Mouse (Mus musculus) MEL (cell line): Measurements from ENCODE around the gene Samm50. TPM values are rescaled to one million over a fixed set of nuclear protein-coding genes. Genes with fewer than 3 reads are reported as not detected.

Source experiments
- DNase-seq: peaks from one replicate; pipeline ENCODE4 v3.0.0; 2011; ENCODE audit warnings: low read depth, low spot score
- H3K27ac ChIP-seq: 2 replicates; pipeline ENCODE4 v1.5.1; 2012; ENCODE audit warnings: low read depth, mild to moderate bottlenecking, control low read depth, low read length, moderate library complexity; ENCODE audit not compliant: control insufficient read depth
- H3K27me3 ChIP-seq, 2 experiments: fragments of 150-350 bp in 1 of 2; sonication (generic) in 1 of 2; 2 replicates each; pipeline ENCODE4 v1.6.1; 2012; ENCODE audit warnings: low read length in 2 of 2, mild to moderate bottlenecking in 2 of 2, improper control_type of control experiment in 1 of 2, moderate library complexity in 1 of 2; ENCODE audit not compliant: insufficient read depth in 2 of 2, control insufficient read depth in 1 of 2
- H3K36me3 ChIP-seq, 2 experiments: 2 replicates each; pipeline ENCODE4 v1.6.1; 2012 to 2014; ENCODE audit warnings: low read length in 2 of 2, improper control_type of control experiment in 1 of 2, inconsistent platforms in 1 of 2, mild to moderate bottlenecking in 1 of 2; ENCODE audit not compliant: insufficient read depth in 2 of 2, control insufficient read depth in 1 of 2
- H3K4me1 ChIP-seq, 2 experiments: fragments of 150-350 bp in 1 of 2; sonication (generic) in 1 of 2; 2 replicates each; pipeline ENCODE4 v1.6.1; 2012; ENCODE audit warnings: low read length in 2 of 2, improper control_type of control experiment in 1 of 2, mild to moderate bottlenecking in 1 of 2; ENCODE audit not compliant: insufficient read depth in 2 of 2, control insufficient read depth in 1 of 2
- H3K4me3 ChIP-seq, 2 experiments: fragments of 150-350 bp in 1 of 2; sonication (generic) in 1 of 2; 2 replicates each; pipeline ENCODE4 v1.5.1; 2012; ENCODE audit warnings: low read depth in 2 of 2, low read length in 2 of 2, mild to moderate bottlenecking in 2 of 2, moderate library complexity in 2 of 2, control low read depth in 1 of 2, improper control_type of control experiment in 1 of 2; ENCODE audit not compliant: control insufficient read depth in 1 of 2, insufficient read depth in 1 of 2
- H3K79me2 ChIP-seq: 2 replicates; pipeline ENCODE4 v1.6.1; 2012; ENCODE audit warnings: mild to moderate bottlenecking, low read length, moderate library complexity; ENCODE audit not compliant: control insufficient read depth, poor library complexity, insufficient read depth
- H3K9ac ChIP-seq: 2 replicates; pipeline ENCODE4 v1.6.1; 2012; ENCODE audit warnings: low read depth, mild to moderate bottlenecking, control low read depth, low read length, moderate library complexity; ENCODE audit not compliant: control insufficient read depth, poor library complexity, severe bottlenecking
- H3K9me3 ChIP-seq: fragments of 150-350 bp; sonication (generic); replicated peaks from 2 replicates; pipeline ENCODE4 v1.6.1; 2012; ENCODE audit warnings: mild to moderate bottlenecking, low read length, improper control_type of control experiment, moderate library complexity; ENCODE audit not compliant: insufficient read depth
- BHLHE40 ChIP-seq: IDR thresholded peaks from 2 replicates; pipeline ENCODE4 v1.6.1; 2012; ENCODE audit warnings: low read depth, mild to moderate bottlenecking, inconsistent platforms, low read length, improper control_type of control experiment, borderline replicate concordance
- CHD1 ChIP-seq: IDR thresholded peaks from 2 replicates; pipeline ENCODE4 v1.6.1; 2012; ENCODE audit warnings: low read depth, mild to moderate bottlenecking, inconsistent platforms, low read length, improper control_type of control experiment
- CHD2 ChIP-seq: IDR thresholded peaks from 2 replicates; pipeline ENCODE4 v1.6.1; 2011; ENCODE audit warnings: low read length, improper control_type of control experiment
- CTCF ChIP-seq, 3 experiments: IDR thresholded peaks in 2 of 3; conservative IDR thresholded peaks in 1 of 3; 2 replicates each; pipeline ENCODE4 v1.5.1; 2011 to 2012; ENCODE audit warnings: low read length in 3 of 3, low read depth in 2 of 3, mild to moderate bottlenecking in 2 of 3, improper control_type of control experiment in 1 of 3, inconsistent platforms in 1 of 3, mixed read lengths in 1 of 3, moderate library complexity in 1 of 3; ENCODE audit not compliant: control insufficient read depth in 1 of 3, insufficient read depth in 1 of 3, poor library complexity in 1 of 3, severe bottlenecking in 1 of 3
- E2F4 ChIP-seq: IDR thresholded peaks from 2 replicates; pipeline ENCODE4 v1.6.1; 2011; ENCODE audit warnings: low read depth, low read length, improper control_type of control experiment, borderline replicate concordance
- ELF1 ChIP-seq: IDR thresholded peaks from 2 replicates; pipeline ENCODE4 v1.6.1; 2014; ENCODE audit warnings: low read depth, mild to moderate bottlenecking, inconsistent platforms, low read length, improper control_type of control experiment, moderate library complexity
- EP300 ChIP-seq, 2 experiments: IDR thresholded peaks; 2 replicates each; pipeline ENCODE4 v1.6.1; 2011; ENCODE audit warnings: improper control_type of control experiment in 2 of 2, low read length in 2 of 2, low read depth in 1 of 2, mild to moderate bottlenecking in 1 of 2
- ETS1 ChIP-seq: IDR thresholded peaks from 2 replicates; pipeline ENCODE4 v1.6.1; 2012; ENCODE audit warnings: low read depth, mild to moderate bottlenecking, inconsistent platforms, low read length, improper control_type of control experiment, moderate library complexity
- GABPA ChIP-seq: IDR thresholded peaks from 2 replicates; pipeline ENCODE4 v1.6.1; 2012; ENCODE audit warnings: low read depth, mild to moderate bottlenecking, inconsistent platforms, low read length, improper control_type of control experiment, moderate library complexity
- GATA1 ChIP-seq: IDR thresholded peaks from 2 replicates; pipeline ENCODE4 v1.6.1; 2011; ENCODE audit warnings: low read depth, low read length, improper control_type of control experiment
- HCFC1 ChIP-seq: IDR thresholded peaks from 2 replicates; pipeline ENCODE4 v1.6.1; 2012; ENCODE audit warnings: low read depth, mild to moderate bottlenecking, inconsistent platforms, low read length, improper control_type of control experiment, moderate library complexity
- JUND ChIP-seq: IDR thresholded peaks from 2 replicates; pipeline ENCODE4 v1.6.1; 2011; ENCODE audit warnings: low read depth, mild to moderate bottlenecking, improper control_type of control experiment, low read length
- KAT2A ChIP-seq: conservative IDR thresholded peaks from 2 replicates; pipeline ENCODE4 v1.6.1; 2012; ENCODE audit warnings: low read depth, low read length, improper control_type of control experiment, inconsistent platforms
- MAFK ChIP-seq: IDR thresholded peaks from 2 replicates; pipeline ENCODE4 v1.6.1; 2011; ENCODE audit warnings: low read depth, mild to moderate bottlenecking, low read length, improper control_type of control experiment, borderline replicate concordance
- MAX ChIP-seq: IDR thresholded peaks from 2 replicates; pipeline ENCODE4 v1.6.1; 2011; ENCODE audit warnings: low read length, improper control_type of control experiment
- MAZ ChIP-seq: IDR thresholded peaks from 2 replicates; pipeline ENCODE4 v1.6.1; 2012; ENCODE audit warnings: low read depth, mild to moderate bottlenecking, inconsistent platforms, low read length, improper control_type of control experiment
- MEF2A ChIP-seq: IDR thresholded peaks from 2 replicates; pipeline ENCODE4 v1.6.1; 2014; ENCODE audit warnings: low read depth, mild to moderate bottlenecking, inconsistent platforms, low read length, improper control_type of control experiment; ENCODE audit not compliant: poor library complexity, insufficient replicate concordance, severe bottlenecking; ENCODE audit errors: extremely low read depth
- MXI1 ChIP-seq: IDR thresholded peaks from 2 replicates; pipeline ENCODE4 v1.6.1; 2011; ENCODE audit warnings: mild to moderate bottlenecking, low read depth, low read length, improper control_type of control experiment
- MYB ChIP-seq: IDR thresholded peaks from 2 replicates; pipeline ENCODE4 v1.6.1; 2011; ENCODE audit warnings: mild to moderate bottlenecking, low read depth, low read length, improper control_type of control experiment
- MYC ChIP-seq: IDR thresholded peaks from 2 replicates; pipeline ENCODE4 v1.6.1; 2011; ENCODE audit warnings: low read depth, mild to moderate bottlenecking, low read length, improper control_type of control experiment, moderate library complexity
- NELFE ChIP-seq: IDR thresholded peaks from 2 replicates; pipeline ENCODE4 v1.6.1; 2011; ENCODE audit warnings: low read depth, low read length, improper control_type of control experiment
- NRF1 ChIP-seq: IDR thresholded peaks from 2 replicates; pipeline ENCODE4 v1.6.1; 2014; ENCODE audit warnings: low read depth, mild to moderate bottlenecking, inconsistent platforms, low read length, improper control_type of control experiment, moderate library complexity; ENCODE audit not compliant: poor library complexity, insufficient read depth, severe bottlenecking
- POLR2A ChIP-seq, 2 experiments: IDR thresholded peaks; 2 replicates each; pipeline ENCODE4 v1.6.1; 2011 to 2012; ENCODE audit warnings: low read length in 2 of 2, mild to moderate bottlenecking in 2 of 2, control low read depth in 1 of 2, improper control_type of control experiment in 1 of 2, low read depth in 1 of 2, moderate library complexity in 1 of 2; ENCODE audit not compliant: control insufficient read depth in 1 of 2, insufficient read depth in 1 of 2, poor library complexity in 1 of 2
- POLR2AphosphoS2 ChIP-seq: IDR thresholded peaks from 2 replicates; pipeline ENCODE4 v1.6.1; 2011; ENCODE audit warnings: low read length, improper control_type of control experiment
- POLR2AphosphoS5 ChIP-seq: IDR thresholded peaks from 2 replicates; pipeline ENCODE4 v1.6.1; 2012; ENCODE audit warnings: low read depth, borderline replicate concordance, mild to moderate bottlenecking, inconsistent platforms, low read length, moderate library complexity, mixed read lengths
- RCOR1 ChIP-seq: IDR thresholded peaks from 2 replicates; pipeline ENCODE4 v1.6.1; 2012; ENCODE audit warnings: low read depth, mild to moderate bottlenecking, inconsistent platforms, low read length, improper control_type of control experiment
- SIN3A ChIP-seq: IDR thresholded peaks from 2 replicates; pipeline ENCODE4 v1.6.1; 2012; ENCODE audit warnings: low read length, improper control_type of control experiment, inconsistent platforms
- SMC3 ChIP-seq: IDR thresholded peaks from 2 replicates; pipeline ENCODE4 v1.6.1; 2011; ENCODE audit warnings: low read depth, low read length, improper control_type of control experiment
- TBP ChIP-seq: IDR thresholded peaks from 2 replicates; pipeline ENCODE4 v1.8.0; 2011; ENCODE audit warnings: low read depth, low read length, improper control_type of control experiment
- TCF12 ChIP-seq: IDR thresholded peaks from 2 replicates; pipeline ENCODE4 v1.6.1; 2014; ENCODE audit warnings: low read depth, mild to moderate bottlenecking, inconsistent platforms, low read length, improper control_type of control experiment, moderate library complexity
- UBTF ChIP-seq: IDR thresholded peaks from 2 replicates; pipeline ENCODE4 v1.6.1; 2012; ENCODE audit warnings: low read depth, mild to moderate bottlenecking, inconsistent platforms, low read length, improper control_type of control experiment, moderate library complexity, borderline replicate concordance; ENCODE audit not compliant: insufficient read depth
- USF1 ChIP-seq: IDR thresholded peaks from 2 replicates; pipeline ENCODE4 v1.6.1; 2014; ENCODE audit warnings: low read depth, mild to moderate bottlenecking, inconsistent platforms, low read length, improper control_type of control experiment, moderate library complexity
- USF2 ChIP-seq, 2 experiments: IDR thresholded peaks; 2 replicates each; pipeline ENCODE4 v1.6.1; 2011 to 2012; ENCODE audit warnings: improper control_type of control experiment in 2 of 2, low read length in 2 of 2, borderline replicate concordance in 1 of 2, inconsistent platforms in 1 of 2, low read depth in 1 of 2, mild to moderate bottlenecking in 1 of 2; ENCODE audit not compliant: insufficient read depth in 1 of 2
- ZC3H11A ChIP-seq: IDR thresholded peaks from 2 replicates; pipeline ENCODE4 v1.6.1; 2012; ENCODE audit warnings: low read depth, mild to moderate bottlenecking, inconsistent platforms, low read length, improper control_type of control experiment
- ZKSCAN1 ChIP-seq: IDR thresholded peaks from 2 replicates; pipeline ENCODE4 v1.6.1; 2012; ENCODE audit warnings: low read depth, mild to moderate bottlenecking, inconsistent platforms, low read length, improper control_type of control experiment, moderate library complexity
- ZMIZ1 ChIP-seq: IDR thresholded peaks from 2 replicates; pipeline ENCODE4 v1.6.1; 2012; ENCODE audit warnings: low read depth, mild to moderate bottlenecking, inconsistent platforms, low read length, improper control_type of control experiment, moderate library complexity
- ZNF384 ChIP-seq: IDR thresholded peaks from 2 replicates; pipeline ENCODE4 v1.6.1; 2012; ENCODE audit warnings: low read depth, mild to moderate bottlenecking, inconsistent platforms, low read length, improper control_type of control experiment
- polyA plus RNA-seq, 2 experiments: library from polyadenylated mRNA; stranded (reverse) in 1 of 2; unstranded in 1 of 2; fragments of >175 nt in 1 of 2; fragments of >200 nt in 1 of 2; gene quantifications; 2 replicates each; pipeline versions ENCODE4 v1.2.1 to v1.2.4; 2012; ENCODE audit warnings: low replicate concordance in 2 of 2, low read depth in 1 of 2; ENCODE audit not compliant: insufficient read length in 2 of 2, insufficient read depth in 1 of 2, missing spikeins in 1 of 2
- total RNA-seq: library from RNA; depleted of rRNA; stranded (reverse); fragments of 300-350 nt; gene quantifications from 2 replicates; pipeline ENCODE4 v1.2.3, GENCODE M21; 2012

Samm50 gene
- total and polyA plus RNA-seq, 3 experiments = 62.4 to 190 TPM; not detected in 1

- peak overlapping the region in 1 of 2 experiments; percentile 18; a peak in 3 of 4 replicates for H3K4me3 ChIP-seq
- peaks cover 0 to 16% of the 10 kb centered on the region in 2 experiments; a peak in 2 of 4 replicates for H3K4me1 ChIP-seq
- H3K27me3 ChIP-seq = no peaks in the 10 kb centered on the region
- H3K36me3 ChIP-seq = peaks cover 0 to 11% of the 10 kb centered on the region in 2 experiments; a peak in 2 of 4 replicates
- H3K27ac ChIP-seq = peak overlapping the region; percentile 92
- H3K79me2 ChIP-seq = peaks cover 20% of the 10 kb centered on the region
- H3K9ac ChIP-seq = no peak overlapping the region
- H3K9me3 ChIP-seq = no peaks in the 10 kb centered on the region
- peak; percentile 79 for DNase-seq
- TF ChIP-seq MYB (no peak), KAT2A (no peak), ZKSCAN1 (no peak), GABPA (no peak), NRF1 (no peak), EP300 (IDR thresholded peaks at IDR 0.05; ENCODE audit: low read depth in 1 of 2, low read length in 2 of 2) (peak; percentile 81 to 82), USF1 (peak; percentile 88), JUND (no peak), POLR2AphosphoS2 (no peak), RCOR1 (peak; percentile 80; the same call in 1 of the 2 replicates), GATA1 (peak; percentile 79), HCFC1 (no peak; the same call in 1 of the 2 replicates), MAFK (no peak), CHD2 (no peak), ETS1 (peak; percentile 75), E2F4 (no peak), SMC3 (no peak), NELFE (no peak), BHLHE40 (peak; percentile 89), UBTF (no peak), USF2 (IDR thresholded peaks at IDR 0.05; ENCODE audit: borderline replicate concordance in 1 of 2, insufficient read depth in 1 of 2, low read depth in 1 of 2, low read length in 2 of 2) (no peak), MXI1 (no peak; the same call in 1 of the 2 replicates), ELF1 (peak; percentile 43; the same call in 1 of the 2 replicates), MAX (no peak), TCF12 (peak; percentile 85), TBP (no peak; the same call in 1 of the 2 replicates), MYC (no peak; the same call in 1 of the 2 replicates), MEF2A (no peak), MAZ (no peak), POLR2A (IDR thresholded peaks at IDR 0.05; ENCODE audit: control insufficient read depth in 1 of 2, insufficient read depth in 1 of 2, low read depth in 1 of 2, low read length in 2 of 2, poor library complexity in 1 of 2) (no peak), CTCF (IDR thresholded peaks at IDR 0.05 in 2 of 3, conservative IDR thresholded peaks at IDR 0.05 in 1 of 3; ENCODE audit: control insufficient read depth in 1 of 3, insufficient read depth in 1 of 3, low read depth in 2 of 3, low read length in 3 of 3, poor library complexity in 1 of 3, severe bottlenecking in 1 of 3) (no peak), ZMIZ1 (no peak), ZC3H11A (0 out of 2 replicates have a peak, but pooled peaks have one; percentile 5), SIN3A (no peak), POLR2AphosphoS5 (no peak), CHD1 (no peak), ZNF384 (no peak)
Measured at GRCm38 (mm10) chr15:84230661-84231060, 38.6 kb downstream of the Samm50 start.
